Mouse (Mus musculus): ENCODE measurements around the gene Fam118b. TPM values are rescaled to one million over a fixed set of nuclear protein-coding genes. Genes with fewer than 3 reads are reported as not detected.

Fam118b gene
- total and polyA plus RNA-seq, 3 experiments = 23.4 to 30.9 TPM; not detected in 1

DNA sequence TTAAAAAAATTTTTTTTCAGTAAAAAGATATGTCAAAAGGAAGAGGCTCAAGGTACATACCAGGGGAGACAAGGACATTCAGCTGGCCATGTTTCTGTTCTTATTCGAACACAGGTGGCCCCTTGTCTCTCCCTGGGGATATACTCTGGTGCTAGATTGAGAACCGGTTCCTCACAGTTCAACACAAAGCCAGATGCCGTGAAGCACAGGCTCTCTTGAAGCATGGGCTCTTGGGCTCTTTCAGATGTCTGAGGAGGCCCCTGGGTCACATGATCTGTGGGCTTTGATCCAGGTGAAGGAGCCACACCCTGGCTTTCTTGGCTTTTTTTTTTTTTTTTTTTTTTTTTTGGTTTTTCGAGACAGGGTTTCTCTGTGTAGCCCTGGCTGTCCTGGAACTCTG, 81.2 kb downstream of the Fam118b start:
- Histone ChIP-seq H3K9ac (ENCODE audit: control insufficient read depth, low read depth, low read length, poor library complexity, severe bottlenecking) (no peak overlapping the region), H3K79me2 (ENCODE audit: control insufficient read depth, insufficient read depth, low read length, poor library complexity) (no peaks in the 10 kb centered on the region), H3K9me3 (replicated peaks; ENCODE audit: insufficient read depth, low read length) (no peaks in the 10 kb centered on the region), H3K36me3 (ENCODE audit: control insufficient read depth in 1 of 2, insufficient read depth in 2 of 2, low read length in 2 of 2) (peaks cover 0 to 15% of the 10 kb centered on the region in 2 experiments; a peak in 2 of 4 replicates), H3K27me3 (ENCODE audit: control insufficient read depth in 1 of 2, insufficient read depth in 2 of 2, low read length in 2 of 2) (no peaks in the 10 kb centered on the region), H3K4me3 (ENCODE audit: control insufficient read depth in 1 of 2, insufficient read depth in 1 of 2, low read depth in 2 of 2, low read length in 2 of 2) (no peak overlapping the region), H3K27ac (ENCODE audit: control insufficient read depth, low read depth, low read length) (no peak overlapping the region), H3K4me1 (ENCODE audit: control insufficient read depth in 1 of 2, insufficient read depth in 2 of 2, low read length in 2 of 2) (peaks cover 9 to 13% of the 10 kb centered on the region in 2 experiments; a peak in 3 of 4 replicates)
- DNase-seq (ENCODE audit: low read depth, low spot score) = peak; percentile 32
- TF ChIP-seq MEF2A (IDR thresholded peaks at IDR 0.05; ENCODE audit: extremely low read depth, insufficient replicate concordance, low read depth, low read length, poor library complexity, severe bottlenecking) (no peak), BHLHE40 (IDR thresholded peaks at IDR 0.05; ENCODE audit: borderline replicate concordance, low read depth, low read length) (peak; percentile 26; the same call in 1 of the 2 replicates), RAD21 (IDR thresholded peaks at IDR 0.05; ENCODE audit: low read depth, low read length) (no peak), EP300 (IDR thresholded peaks at IDR 0.05; ENCODE audit: low read depth in 1 of 2, low read length in 2 of 2) (no peak), ZNF384 (IDR thresholded peaks at IDR 0.05; ENCODE audit: low read depth, low read length) (peak; percentile 82), USF1 (IDR thresholded peaks at IDR 0.05; ENCODE audit: low read depth, low read length) (peak; percentile 81)

- no peaks in the 10 kb centered on the region for H3K9me3 ChIP-seq (replicated peaks; ENCODE audit: insufficient read depth, low read length)
- peaks cover 0 to 15% of the 10 kb centered on the region in 2 experiments; a peak in 2 of 4 replicates for H3K36me3 ChIP-seq (ENCODE audit: control insufficient read depth in 1 of 2, insufficient read depth in 2 of 2, low read length in 2 of 2)
- no peak overlapping the region for H3K4me3 ChIP-seq (ENCODE audit: control insufficient read depth in 1 of 2, insufficient read depth in 1 of 2, low read depth in 2 of 2, low read length in 2 of 2)
- peaks cover 9 to 13% of the 10 kb centered on the region in 2 experiments; a peak in 3 of 4 replicates for H3K4me1 ChIP-seq (ENCODE audit: control insufficient read depth in 1 of 2, insufficient read depth in 2 of 2, low read length in 2 of 2)
- H3K27ac ChIP-seq (ENCODE audit: control insufficient read depth, low read depth, low read length) = no peak overlapping the region
- no peaks in the 10 kb centered on the region for H3K27me3 ChIP-seq (ENCODE audit: control insufficient read depth in 1 of 2, insufficient read depth in 2 of 2, low read length in 2 of 2)
- DNase-seq (ENCODE audit: low read depth, low spot score) = peak; percentile 31
- no peaks in the 10 kb centered on the region for H3K79me2 ChIP-seq (ENCODE audit: control insufficient read depth, insufficient read depth, low read length, poor library complexity)
- H3K9ac ChIP-seq (ENCODE audit: control insufficient read depth, low read depth, low read length, poor library complexity, severe bottlenecking) = no peak overlapping the region
- TF ChIP-seq ZMIZ1 (IDR thresholded peaks at IDR 0.05; ENCODE audit: low read depth, low read length) (no peak), TCF12 (IDR thresholded peaks at IDR 0.05; ENCODE audit: low read depth, low read length) (no peak), CHD2 (IDR thresholded peaks at IDR 0.05; ENCODE audit: low read length) (no peak), GABPA (IDR thresholded peaks at IDR 0.05; ENCODE audit: low read depth, low read length) (no peak), MAFK (IDR thresholded peaks at IDR 0.05; ENCODE audit: borderline replicate concordance, low read depth, low read length) (no peak), MEF2A (IDR thresholded peaks at IDR 0.05; ENCODE audit: extremely low read depth, insufficient replicate concordance, low read depth, low read length, poor library complexity, severe bottlenecking) (no peak), ZKSCAN1 (IDR thresholded peaks at IDR 0.05; ENCODE audit: low read depth, low read length) (no peak), E2F4 (IDR thresholded peaks at IDR 0.05; ENCODE audit: borderline replicate concordance, low read depth, low read length) (no peak), BHLHE40 (IDR thresholded peaks at IDR 0.05; ENCODE audit: borderline replicate concordance, low read depth, low read length) (no peak), RCOR1 (IDR thresholded peaks at IDR 0.05; ENCODE audit: low read depth, low read length) (no peak), ELF1 (IDR thresholded peaks at IDR 0.05; ENCODE audit: low read depth, low read length) (no peak), MXI1 (IDR thresholded peaks at IDR 0.05; ENCODE audit: low read depth, low read length) (no peak), MAZ (IDR thresholded peaks at IDR 0.05; ENCODE audit: low read depth, low read length) (no peak), TBP (IDR thresholded peaks at IDR 0.05; ENCODE audit: low read depth, low read length) (no peak), NRF1 (IDR thresholded peaks at IDR 0.05; ENCODE audit: insufficient read depth, low read depth, low read length, poor library complexity, severe bottlenecking) (no peak)
These were observed 84.2 kb downstream of the Fam118b start for GRCm38 (mm10) chr9:35183359-35183758.
